Mouse (Mus musculus) heart, postnatal 14 days (tissue): ENCODE results near the gene Cd101. TPM values are rescaled to one million over a fixed set of nuclear protein-coding genes. Genes with fewer than 3 reads are reported as not detected.

Experiments
- DNase-seq, 2 experiments: peaks; one replicate each; pipeline ENCODE4 v3.0.0; 2021 to 2022
- intact Hi-C: fragments of 180-260 bp; cut with DNase I; formaldehyde crosslinking; loops from one replicate; pipeline ENCODE4 v1.15.1; 2025
- total RNA-seq, 2 experiments: library from RNA; stranded (reverse); gene quantifications; 2 replicates each; pipeline ENCODE4 v1.2.3; 2021

Gene Cd101
- total RNA-seq, 2 experiments from 2014 or later, result 0.37 to 0.43 TPM

DNA sequence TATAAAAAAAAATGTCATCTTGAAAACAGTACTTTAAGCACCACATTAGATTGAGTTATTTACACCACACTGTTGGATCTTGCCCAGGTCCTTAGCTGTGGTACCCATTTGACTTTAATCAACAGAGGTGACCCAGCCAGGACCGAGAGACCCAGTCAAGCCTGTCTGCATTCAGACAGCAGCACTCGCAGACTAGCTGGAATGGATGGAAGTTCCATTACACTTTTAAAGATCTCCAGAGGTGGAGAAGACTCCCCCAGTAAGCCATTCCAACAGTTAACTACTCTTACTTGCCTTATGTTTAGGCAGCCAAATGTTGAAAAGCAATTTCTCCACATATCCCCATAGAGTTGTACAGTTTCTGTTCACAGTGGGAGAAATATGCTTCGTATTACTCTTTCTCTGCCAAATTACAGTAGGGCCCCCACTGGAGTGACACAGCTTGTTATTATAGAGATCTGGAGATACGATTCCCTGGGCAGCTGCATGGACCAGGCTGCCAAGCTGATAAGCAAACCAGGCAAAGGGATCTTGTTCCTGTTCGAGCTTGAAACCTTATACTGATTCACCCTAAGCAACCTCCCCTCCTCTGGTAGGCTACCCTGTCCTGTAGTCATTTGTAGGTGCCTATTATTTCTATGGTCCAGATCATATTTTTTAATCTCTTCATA lies 22.1 kb downstream of the Cd101 start:
- intact Hi-C loops, result no loop called here
- no peak for DNase-seq

DNA sequence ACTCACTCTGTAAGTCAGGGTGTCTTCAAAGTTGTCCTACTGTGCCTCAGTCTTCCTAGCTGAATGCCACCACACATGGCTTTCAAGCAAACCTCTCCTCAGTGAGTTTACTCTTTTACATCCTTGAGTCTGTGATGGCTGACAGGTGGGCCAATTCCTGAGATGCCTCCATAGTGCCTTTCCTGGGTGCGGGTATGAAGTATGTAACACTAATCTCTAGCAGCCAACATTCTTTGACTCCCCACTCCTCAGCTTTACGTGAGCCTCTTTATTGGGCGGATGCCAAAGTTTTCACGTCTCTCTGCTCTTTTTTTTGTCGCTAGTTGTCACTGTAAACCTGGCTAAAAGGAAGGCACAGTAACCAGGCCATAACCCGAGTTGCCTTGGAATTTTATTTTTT lies 24.0 kb downstream of the Cd101 start:
- intact Hi-C loops, result no loop called here
- no peak for DNase-seq

DNA sequence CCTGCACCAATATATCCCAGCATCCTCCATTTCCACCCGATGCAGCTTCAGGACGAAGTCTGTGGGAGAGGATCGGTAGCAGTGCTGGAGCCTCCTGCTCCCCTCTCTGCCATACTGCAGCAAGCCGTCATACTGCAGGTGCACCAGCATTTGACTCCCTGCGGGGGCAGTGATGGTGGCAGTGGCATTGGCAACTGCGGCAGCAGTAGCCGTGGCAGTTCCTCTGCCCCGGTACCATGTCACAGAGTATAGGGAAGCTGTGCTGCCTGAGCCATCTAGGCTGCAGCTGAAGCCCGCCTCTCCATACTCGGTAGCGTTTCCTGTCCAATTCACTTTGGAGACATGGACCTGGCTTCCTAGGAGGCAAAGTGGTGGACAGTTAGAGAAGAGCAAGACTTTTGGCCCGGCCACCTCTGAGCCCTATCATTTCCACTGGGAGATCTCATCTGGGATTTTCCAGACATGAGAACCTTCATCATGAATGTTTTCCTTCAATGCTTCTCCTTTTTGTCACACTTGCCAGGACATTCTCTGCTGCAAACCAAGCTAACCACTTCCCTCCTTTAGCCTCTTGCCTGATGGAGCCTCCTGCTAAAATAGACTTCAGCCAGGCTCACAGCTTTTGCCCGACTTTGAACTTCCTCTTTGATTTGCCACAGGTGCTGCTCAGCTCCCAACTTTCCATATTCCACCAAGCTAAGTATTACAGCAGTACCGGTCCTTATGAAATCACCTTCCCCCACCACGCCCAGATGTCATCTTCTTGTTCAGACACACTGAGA lies 25.6 kb downstream of the Cd101 start:
- DNase-seq, result no peak
- intact Hi-C loops, result no loop called here

DNA sequence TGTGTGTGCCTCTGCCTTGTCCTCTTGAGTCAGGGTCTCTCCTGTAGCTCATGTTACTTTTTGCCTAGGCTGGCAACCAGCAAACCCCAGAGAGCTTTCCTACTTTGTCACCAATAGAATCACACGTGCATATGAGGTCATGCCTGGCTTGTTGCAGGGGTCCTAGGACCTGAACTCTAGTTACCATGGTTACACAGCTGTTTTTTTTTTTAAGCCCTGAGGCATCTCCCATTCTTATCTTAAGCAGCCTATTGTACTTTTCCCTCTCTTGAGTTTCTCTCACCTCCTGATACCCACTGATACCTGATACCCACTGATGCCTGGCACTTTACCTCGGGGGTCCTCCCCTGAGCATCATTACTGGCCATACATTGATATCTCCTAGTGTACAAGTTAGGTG lies 29.6 kb downstream of the Cd101 start:
- DNase-seq, result no peak
- intact Hi-C loops, result loop anchor here (5.0 kb wide), 2 partner anchors 108 to 163 kb away; no protein-coding TSS in a partner anchor

DNA sequence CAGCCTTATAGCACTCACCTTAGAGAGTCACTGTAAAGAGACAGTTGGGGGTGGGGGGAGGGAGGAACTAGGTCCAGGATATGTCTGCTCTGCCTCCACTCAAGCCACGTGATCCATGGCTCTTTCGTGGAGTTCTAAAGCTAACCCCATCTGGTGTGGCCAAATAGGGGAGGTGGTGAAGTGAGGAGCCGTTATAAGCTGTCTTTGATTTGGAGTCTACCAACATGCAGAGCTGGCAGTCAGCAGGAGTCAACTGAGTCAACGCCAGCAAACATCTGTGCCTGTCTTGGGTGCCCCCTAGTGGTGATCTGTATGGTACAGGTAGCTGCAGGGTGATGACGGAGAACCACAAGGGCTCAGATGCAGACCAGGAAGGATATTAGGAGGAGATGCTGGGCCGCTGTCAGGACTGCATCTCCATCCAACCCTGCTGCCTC lies 30.4 kb downstream of the Cd101 start:
- intact Hi-C loops, result loop anchor here (5.0 kb wide), 2 partner anchors 108 to 163 kb away; no protein-coding TSS in a partner anchor
- DNase-seq, result peak; percentile 69 to 84

DNA sequence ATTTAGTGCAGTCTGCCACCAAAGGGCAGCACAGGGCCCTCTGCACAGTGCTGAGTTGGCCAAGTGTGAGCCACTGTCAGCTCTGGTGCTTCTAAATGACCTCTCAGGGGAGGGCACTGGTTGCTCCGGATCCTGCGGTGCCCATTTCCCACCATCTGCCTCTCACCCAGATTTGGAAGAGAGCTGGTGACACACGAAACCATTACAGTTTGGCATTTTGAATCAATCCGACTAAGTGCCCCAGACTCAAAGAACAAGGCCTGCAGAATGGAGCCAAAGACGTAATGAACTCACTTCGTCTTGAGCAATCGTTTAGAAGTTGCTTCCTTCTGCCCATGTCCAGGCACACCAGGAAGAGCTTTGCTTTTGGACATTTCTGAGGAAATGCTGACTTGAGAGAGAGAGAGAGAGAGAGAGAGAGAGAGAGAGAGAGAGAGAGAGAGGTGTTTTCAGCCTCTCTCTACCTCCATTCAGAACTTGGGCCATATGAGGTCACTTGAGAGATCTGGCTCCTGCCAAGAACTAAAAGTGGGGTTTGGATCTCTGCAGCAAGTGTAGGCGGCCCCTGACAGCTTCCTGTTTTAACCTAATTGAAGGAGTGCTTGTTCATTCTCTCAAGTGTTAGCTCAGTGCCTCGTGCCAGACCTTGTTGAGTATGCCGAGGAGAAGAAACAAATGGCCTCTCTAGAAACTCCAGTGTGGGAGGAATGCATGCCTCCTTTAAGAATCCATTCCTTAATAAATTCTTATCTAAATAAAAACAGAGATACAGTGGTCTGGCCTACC lies 31.4 kb downstream of the Cd101 start:
- DNase-seq, result peak in 1 of 2 experiments; percentile 49
- intact Hi-C loops, result loop anchor here (5.0 kb wide), 2 partner anchors 109 to 164 kb away; no protein-coding TSS in a partner anchor

DNA sequence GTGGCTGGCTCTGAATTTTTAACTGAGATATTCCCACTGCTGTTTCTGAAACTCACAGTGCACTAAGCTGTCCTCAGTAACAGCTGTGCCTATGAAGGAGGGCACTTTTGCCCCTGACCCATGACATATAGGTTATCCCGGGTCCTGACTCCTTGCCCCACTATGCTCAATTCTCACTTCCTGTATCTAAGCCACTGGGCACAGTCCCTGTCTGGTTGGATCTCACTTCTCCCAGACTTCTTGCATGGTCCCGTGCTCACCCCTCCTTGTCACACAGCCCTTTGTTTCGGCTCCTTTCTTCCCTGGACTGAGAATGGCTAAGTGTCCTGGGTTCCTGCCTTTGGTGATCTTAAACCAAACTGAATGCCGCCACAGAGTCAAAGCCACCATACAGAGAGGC lies 35.1 kb downstream of the Cd101 start:
- intact Hi-C loops, result no loop called here
- no peak for DNase-seq

DNA sequence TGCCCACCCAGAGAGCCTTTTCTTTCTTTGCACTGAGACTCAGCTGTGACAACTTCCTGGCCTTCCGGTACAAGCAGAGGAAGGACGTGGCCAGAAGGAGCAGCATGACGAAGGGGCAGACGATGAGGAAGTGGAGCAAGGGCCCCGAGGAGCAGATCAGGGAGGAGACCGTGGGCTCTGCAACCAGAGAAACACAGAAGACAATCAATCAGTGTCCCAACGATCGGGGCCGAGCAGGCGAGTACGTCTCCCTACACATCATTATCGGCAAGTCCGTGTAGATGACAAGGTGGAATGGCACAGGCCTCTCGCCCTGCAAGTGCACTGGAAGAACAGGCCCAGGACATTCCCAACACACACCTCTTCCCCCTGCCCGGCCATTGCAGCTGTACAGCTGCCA lies 35.6 kb downstream of the Cd101 start:
- intact Hi-C loops, result no loop called here
- peak; percentile 40 to 50 for DNase-seq

DNA sequence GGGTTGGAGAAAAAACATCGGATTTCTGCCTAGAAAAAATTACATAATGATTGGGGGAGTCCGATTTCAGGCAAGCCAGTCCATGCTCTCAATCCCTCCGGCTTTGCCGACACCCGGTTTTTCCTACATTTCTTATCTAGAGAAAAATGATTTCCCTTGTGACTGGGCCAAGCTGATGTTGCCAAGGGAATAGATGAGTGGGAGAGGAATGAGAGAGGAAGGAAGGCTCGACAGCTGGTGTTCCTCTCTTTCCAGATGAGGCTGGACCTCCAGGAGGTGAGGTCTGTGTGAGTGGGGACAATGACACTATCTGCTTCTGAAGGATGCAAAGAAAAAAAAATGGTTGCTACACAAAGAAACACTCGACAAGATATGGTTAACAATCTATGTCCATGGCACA lies 36.2 kb downstream of the Cd101 start:
- peak in 1 of 2 experiments; percentile 43 for DNase-seq
- intact Hi-C loops, result no loop called here

DNA sequence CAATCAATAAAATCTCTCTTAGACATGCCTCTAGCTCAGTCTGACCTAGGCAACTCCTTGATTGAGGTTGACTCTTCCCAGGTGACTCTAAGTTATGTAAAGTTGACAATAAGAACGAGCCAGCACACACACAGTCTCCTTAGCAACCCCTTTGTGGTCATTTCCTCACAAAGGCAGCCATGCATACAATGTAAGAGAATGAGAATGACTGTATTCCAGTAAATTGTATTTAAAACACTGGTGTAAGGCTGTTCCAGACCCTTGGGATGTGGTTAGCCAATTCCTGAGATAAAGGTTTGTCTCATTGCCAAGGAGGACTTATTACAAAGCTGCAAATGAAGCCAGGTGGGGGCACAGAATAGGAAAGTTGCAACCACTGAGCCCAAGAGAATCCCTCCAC lies 39.1 kb downstream of the Cd101 start:
- intact Hi-C loops, result no loop called here
- no peak for DNase-seq

DNA sequence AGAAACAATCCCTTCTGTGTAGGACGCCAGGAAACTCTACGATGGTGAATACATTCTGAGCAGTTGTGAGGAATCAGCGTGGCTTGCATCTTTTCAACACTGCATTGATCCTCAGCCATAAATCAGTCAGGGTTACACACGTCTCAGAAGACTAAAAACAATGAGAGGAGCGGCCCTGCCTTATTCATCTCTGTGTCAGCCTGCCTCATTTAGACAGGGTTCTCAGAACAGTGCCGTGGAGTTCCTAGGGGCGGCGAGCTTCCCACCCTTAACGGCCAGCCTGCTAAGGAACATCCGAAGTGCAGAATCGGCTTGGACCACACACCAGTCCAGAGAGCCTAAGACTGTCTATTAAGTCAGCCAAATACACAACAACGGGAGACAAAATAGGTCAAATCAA lies 39.9 kb downstream of the Cd101 start:
- intact Hi-C loops, result no loop called here
- peak in 1 of 2 experiments; percentile 28 for DNase-seq

DNA sequence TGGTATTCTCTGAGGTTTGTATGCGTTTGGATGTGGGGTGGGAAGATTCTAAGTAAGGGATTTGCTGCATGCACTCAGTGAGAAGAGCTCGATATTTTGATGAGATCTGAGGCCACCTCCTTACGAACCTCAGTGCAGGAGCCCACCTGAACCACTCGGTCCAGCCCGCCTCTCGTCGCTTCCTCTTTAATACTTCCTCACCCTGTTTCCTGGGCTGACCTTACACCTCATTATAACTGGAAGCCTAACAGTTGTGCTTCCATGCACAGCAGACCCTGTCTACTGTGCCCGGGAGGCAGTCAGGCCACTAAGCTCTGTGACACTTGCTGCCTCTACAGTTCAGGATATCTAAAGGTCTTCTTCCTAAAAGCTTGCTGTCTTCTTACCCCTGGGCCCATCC lies 50.1 kb downstream of the Cd101 start:
- intact Hi-C loops, result no loop called here
- DNase-seq, result no peak

DNA sequence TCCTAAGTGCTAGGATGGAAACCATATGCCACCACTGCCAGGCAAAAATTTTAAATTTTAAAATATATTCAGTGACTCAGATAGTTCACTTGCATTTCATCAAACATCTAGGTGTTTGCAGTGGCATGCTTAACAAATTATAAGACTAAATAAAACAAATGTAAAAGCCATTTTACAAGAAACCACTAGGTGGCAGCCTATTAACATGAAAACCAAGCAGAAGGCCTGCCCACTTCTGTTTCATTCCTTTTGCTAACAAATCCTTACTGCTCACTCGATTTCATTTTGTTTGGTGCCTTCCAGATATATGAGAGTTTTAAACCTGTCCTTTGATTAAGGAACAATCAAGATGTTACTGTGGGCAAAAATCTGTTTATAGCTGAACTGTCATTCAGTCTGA lies 55.5 kb downstream of the Cd101 start:
- intact Hi-C loops, result loop anchor here (1.0 to 2.0 kb wide), 3 partner anchors 189 to 489 kb away; no protein-coding TSS in a partner anchor
- DNase-seq, result no peak

DNA sequence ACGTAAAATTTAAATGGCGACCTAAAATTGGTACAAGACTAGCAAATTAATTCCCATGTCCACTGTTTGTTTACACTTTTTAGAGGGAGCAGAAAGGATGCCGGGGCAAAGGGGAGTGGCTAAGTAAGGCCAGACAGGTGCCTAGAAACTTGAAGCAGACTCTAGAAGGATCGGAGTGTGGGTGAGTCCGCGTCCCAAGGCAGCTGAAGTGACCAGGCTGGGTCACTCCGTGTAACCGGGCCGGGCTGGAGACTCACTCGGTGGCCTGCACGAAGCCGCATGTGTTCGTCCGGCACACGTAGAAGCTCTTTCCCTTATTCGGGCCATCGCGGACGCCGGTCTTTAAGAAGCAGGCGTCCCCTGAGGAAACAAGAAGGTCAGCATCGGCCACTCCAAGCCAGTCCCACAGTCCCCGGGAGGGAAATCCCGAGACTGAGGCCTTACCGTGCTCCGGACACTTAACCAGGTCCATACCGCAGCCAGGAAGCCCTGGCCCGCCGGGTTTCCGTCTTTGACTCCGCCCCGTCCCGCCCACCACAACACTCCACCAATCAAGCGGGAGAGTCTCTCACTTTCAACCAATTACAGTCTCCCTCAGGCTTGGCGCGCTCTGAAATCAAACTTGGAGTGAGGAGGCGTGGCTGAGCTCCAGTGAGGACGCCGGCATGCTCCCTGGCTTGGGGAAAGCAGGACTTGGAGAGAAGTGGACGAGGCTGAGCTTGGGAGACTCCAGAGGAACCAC lies 60.0 kb downstream of the Cd101 start, which contains the start of gene Ttf2:
Gene Ttf2 (minus strand): TSS at position 488 of the 742 bp plus-strand sequence.
- peak; percentile 92 to 95 for DNase-seq
- intact Hi-C loops, result loop anchor here (10.0 kb wide), 1 partner anchor 845 kb away; no protein-coding TSS in a partner anchor

DNA sequence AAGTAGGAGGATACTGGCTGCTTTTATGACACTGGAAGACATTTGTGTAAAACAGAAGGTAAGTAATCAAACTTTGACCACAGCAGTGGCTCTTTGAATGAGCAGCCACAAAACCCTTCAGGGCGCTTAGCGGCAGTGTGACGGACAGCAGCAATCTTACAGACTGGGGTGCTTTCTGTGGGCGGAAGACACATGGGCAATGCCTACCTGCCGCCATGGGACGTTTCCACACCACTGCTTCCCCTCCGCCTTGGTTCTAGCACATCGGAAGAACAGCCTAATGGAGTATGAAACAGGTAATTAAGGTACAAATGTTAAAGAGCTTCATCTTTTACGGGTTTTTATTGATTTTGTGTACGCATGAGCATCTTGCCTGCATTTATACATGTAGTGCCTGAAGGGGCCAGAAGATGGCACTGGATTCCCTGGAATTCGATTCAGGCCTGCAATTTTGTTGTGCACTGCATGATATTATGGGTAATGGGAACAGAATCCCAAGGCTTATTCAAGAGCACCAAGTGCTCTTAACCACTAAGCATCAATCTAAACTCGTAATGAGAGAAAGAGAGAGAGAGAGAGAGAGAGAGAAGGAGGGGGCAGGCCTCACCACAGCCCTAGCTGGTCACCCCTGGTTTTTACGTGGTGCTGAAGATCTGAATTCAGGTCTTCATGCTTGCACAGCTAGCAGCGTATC lies 65.4 kb downstream of the Cd101 start:
- peak; percentile 31 to 68 for DNase-seq
- intact Hi-C loops, result loop anchor here (10.0 kb wide), 1 partner anchor 851 kb away; no protein-coding TSS in a partner anchor

DNA sequence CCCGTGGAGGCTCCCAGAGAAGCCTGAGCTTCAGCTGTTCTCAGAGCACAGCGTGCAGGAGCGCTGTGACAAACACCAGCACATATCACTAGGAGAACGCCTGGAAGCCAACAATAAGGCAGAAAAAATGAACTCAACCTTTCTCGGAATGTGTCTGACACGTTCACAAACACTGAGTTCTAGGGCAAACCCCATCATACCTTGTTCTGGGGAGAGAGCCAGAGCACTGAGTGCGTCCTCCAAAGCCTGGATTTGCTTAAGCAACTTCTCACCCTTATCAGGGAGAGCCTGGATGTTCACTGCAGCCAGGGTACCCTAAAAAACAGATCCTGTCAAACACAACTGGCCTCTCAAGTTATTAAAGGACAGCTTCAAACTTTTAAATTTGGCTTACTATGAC lies 67.9 kb downstream of the Cd101 start:
- intact Hi-C loops, result loop anchor here (10.0 kb wide), 1 partner anchor 853 kb away; no protein-coding TSS in a partner anchor
- DNase-seq, result no peak

DNA sequence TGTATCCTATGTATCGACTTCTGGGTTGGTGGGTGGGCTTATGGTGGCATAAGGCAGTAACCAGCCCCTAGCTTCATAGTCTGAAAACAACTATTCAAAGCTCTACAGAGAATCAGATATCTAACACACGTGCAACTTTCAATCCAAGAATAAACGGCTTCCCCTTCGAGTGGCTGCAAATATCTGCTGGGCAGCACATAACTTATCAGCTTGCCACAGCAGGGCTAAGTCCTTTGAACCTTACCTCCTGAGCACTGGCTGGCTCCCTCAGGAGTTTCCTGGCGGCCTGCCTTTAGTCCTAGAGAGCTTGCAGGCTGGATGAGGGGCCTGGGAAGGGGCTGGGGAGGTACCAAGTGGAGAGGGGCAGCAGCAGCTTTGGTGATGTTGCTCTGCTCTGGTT lies 68.3 kb downstream of the Cd101 start:
- peak in 1 of 2 experiments; percentile 5 for DNase-seq
- intact Hi-C loops, result loop anchor here (10.0 kb wide), 1 partner anchor 854 kb away; no protein-coding TSS in a partner anchor

DNA sequence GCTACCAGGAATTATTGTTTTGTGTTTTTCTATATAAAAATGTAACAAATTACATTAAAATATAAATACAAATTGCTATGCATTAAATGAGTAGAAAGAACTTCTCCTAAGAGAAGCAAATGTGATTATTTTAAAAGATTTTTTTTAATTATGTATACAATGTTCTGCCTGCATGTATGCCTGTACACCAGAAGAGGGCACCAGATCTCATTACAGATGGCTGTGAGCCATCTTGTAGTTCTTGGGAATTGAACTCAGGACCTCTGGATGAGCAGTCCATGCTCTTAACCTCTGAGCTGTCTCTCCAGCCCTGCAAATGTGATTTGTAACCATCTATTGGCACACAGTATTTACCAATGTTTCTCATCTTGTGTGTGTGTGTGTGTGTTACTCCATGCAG lies 74.7 kb downstream of the Cd101 start:
- intact Hi-C loops, result no loop called here

DNA sequence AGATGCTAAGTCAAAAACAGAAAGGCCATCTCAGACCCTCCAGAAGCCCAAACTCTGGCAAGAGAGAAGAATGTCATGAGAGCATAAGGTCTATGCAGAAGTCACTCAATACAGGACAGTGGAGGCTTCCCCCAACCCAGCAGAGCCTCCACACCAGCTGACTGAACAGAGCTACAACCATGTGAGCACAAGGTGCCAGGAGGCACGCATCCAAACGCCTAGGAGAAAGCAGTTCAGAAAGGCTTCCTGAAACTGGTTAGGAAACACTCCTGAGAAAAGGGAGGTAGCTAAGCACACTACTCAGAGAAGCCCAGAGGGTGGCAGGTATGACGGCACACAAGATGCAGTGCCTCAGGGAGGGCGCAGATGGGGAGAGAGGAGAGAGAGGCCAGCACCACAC lies 77.8 kb downstream of the Cd101 start:
- DNase-seq, result peak in 1 of 2 experiments; percentile 23
- intact Hi-C loops, result no loop called here

More for the DNA sequence above, 74.7 kb downstream of the Cd101 start:
- DNase-seq, result no peak
